Mouse (Mus musculus) layer of hippocampus, adult 2 months (tissue): Measurements from ENCODE around the gene Mmp28. TPM values are rescaled to one million over a fixed set of nuclear protein-coding genes. Genes with fewer than 3 reads are reported as not detected.

Source experiments
- DNase-seq, 2 experiments: peaks; one replicate each; pipeline ENCODE4 v3.0.0; 2022; ENCODE audit warnings: low spot score in 2 of 2
- H3K27ac ChIP-seq: fragments of 200-600 bp; 2 replicates; pipeline ENCODE4 v1.8.1; 2022
- H3K4me3 ChIP-seq: fragments of 200-600 bp; 2 replicates; pipeline ENCODE4 v1.8.1; 2022; ENCODE audit warnings: mild to moderate bottlenecking
- CTCF ChIP-seq: fragments of 200-600 bp; conservative IDR thresholded peaks from 2 replicates; pipeline ENCODE4 v1.8.1; 2022; ENCODE audit warnings: antibody characterized with exemption, mild to moderate bottlenecking, moderate library complexity
- total RNA-seq, 2 experiments: library from RNA; stranded (reverse); gene quantifications; 2 replicates each; pipeline ENCODE4 v1.2.3; 2021

Gene Mmp28
- total RNA-seq, 2 experiments from 2014 or later = 3.0 to 3.3 TPM

DNA sequence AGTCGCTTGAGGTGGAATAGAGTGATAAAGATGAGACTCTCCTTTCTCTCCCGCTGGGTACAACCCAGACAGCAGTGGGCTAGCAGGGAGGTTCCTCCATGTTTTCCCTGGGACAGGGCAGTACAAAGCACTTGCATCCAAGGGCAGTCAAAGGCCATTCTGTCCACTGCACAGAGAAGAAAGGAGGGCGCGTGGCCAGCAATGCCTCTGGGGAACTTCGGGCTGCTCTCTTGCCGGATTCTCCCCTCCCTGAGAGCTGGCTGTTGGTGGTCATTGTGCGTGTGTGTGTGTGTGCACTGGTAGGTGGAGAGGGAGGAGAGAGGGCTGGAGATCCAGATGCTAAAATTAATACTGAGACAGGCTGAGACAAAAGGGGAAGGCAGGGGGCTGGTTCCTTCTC, 21.6 kb downstream of the Mmp28 start:
- peak overlapping the region; percentile 76 for H3K27ac ChIP-seq
- TF ChIP-seq CTCF = no peak
- no peak for DNase-seq
- peak overlapping the region; percentile 65; the same call in 1 of the 2 replicates for H3K4me3 ChIP-seq

DNA sequence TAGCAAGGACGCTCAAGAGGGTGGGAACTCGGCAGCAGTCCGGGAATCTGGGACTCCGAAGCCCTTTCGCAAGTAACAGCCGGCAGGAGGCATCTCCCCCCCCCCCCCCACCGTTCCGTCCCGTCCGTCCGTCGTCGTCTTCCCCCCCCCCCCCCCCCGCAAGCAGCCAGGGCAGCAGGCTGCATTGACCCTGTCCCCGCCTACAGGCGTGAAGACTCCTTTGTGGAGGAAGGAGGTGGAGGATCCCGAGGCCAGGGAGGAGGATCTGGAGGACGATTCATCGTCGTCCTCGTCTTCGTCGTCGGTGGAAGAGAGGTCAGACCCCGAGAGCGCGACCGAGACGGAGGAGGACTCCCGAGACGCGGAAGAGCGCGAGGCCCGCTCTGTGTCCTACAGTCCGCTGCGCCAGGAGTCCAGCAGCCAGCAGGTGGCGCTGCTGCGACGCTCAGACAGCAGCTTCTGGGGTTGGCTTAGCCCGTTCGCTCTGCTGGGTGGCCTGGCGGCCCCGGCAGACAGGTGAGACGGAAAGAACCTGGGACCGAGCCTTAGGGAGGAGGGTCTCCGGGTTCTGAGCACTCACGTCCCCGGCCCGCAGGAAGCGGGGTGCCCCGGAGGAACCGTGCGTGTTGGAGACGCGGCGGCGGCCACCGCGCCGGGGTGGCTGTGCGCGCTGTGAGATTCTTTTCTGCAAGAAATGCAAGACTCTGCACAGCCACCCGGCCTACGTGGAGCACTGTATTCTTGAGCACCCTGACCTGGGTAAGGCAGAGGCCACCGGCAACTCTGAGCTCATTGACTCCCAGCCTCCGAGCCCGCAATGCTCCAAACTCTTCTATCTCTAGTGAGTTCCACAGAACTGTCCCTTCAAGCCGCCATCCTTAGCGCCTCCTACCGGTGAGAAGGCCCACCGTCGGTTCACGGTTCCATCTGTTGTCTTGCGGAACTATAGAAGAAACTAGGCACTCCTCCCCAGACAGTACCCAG, 22.5 kb downstream of the Mmp28 start:
- TF ChIP-seq CTCF = peak; percentile 77
- Histone ChIP-seq H3K4me3 (peak overlapping the region; percentile 65), H3K27ac (peak overlapping the region; percentile 76)
- DNase-seq = peak; percentile 71 to 82

DNA sequence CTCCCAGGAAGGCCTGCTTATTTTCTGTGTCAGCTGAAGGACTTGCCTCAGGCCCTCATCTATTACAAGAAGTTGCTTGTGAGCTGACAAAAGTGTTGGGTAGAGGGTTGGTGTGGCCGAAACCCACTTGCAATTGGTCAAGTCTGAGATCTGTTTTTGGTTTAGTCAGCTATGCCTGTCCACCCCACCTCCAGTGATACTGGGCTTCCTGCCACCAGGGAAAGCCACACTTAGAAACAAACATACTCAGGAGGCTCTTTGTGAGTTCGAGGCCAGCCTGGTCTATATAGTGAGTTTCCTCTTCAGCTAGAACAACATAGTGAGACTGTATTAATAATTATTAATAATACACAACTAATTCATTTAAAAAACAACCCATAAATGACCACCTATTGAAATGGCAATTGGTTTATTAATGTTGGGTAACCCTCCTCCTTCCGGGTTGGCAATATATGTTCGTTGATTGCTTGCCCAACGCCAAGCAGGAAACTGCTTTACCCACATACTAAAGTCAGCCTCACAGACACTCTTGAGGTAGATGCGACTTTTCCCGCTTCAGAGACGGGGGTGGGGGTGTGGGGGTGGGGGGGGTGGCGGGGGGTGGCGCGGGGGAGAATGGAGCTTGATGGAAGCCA, 23.3 kb downstream of the Mmp28 start:
- Histone ChIP-seq H3K27ac (no peak overlapping the region), H3K4me3 (no peak overlapping the region)
- DNase-seq = no peak
- TF ChIP-seq CTCF = no peak

DNA sequence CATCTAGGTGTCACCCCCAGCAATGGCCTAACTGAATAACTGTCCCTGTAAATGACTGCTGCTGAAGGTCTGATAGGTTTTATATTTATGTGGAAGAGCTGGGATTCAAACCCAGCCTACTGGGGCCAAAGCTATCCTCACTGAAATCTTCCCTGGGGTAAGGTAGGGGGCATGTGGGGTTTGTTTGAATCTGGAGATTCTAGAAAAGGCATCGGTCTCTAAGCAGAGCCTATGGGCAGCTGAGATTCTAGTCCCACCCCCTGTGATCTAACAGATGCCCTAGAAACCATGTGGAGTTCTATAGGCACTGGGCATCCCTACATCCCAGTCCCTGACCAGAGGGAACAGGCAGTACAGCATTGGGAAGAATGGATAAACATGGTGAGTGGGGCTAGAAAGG, 25.5 kb downstream of the Mmp28 start, which contains the start of gene 1700020L24Rik:
Gene 1700020L24Rik, plus strand, starts transcription at position 301 of the 400 bp plus-strand sequence.
- no peak for DNase-seq
- Histone ChIP-seq H3K4me3 (no peak within 1 kb of the TSS), H3K27ac (no peak within 1 kb of the TSS)
- TF ChIP-seq CTCF = no peak

GRCm38 (mm10) chr11:83432533-83432932, 30.3 kb downstream of the Mmp28 start:
- no peak for DNase-seq
- Histone ChIP-seq H3K4me3 (no peak overlapping the region), H3K27ac (no peak overlapping the region)
- TF ChIP-seq CTCF = no peak

- no peak for TF ChIP-seq CTCF
- Histone ChIP-seq H3K27ac (no peak within 1 kb of the TSS), H3K4me3 (no peak within 1 kb of the TSS)
- DNase-seq = no peak
These were observed 33.5 kb downstream of the Mmp28 start, which contains the start of gene Gas2l2 for GRCm38 (mm10) chr11:83429355-83429754. TSS of gene Gas2l2 (minus strand) at chr11:83429455.

DNA sequence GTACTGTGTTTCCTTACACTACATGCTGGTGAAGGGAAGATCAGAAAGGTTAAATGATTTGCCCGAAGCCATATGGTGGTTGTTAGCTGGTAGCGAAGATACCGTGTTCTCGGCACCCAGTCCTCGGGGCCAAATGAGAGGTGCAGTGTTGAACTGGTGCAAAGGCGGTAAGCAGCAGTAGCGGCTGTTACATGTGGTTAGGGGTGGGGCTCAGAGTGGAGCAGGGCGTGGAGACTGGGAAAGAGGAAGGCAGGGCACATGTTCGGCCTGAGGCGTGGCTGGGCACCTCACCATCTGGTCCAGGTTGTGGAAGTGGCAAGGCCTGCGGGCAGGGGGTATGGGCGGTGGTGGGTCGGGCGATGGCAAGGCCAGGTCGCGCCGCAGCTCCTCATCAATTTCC, 35.9 kb downstream of the Mmp28 start:
- H3K4me3 ChIP-seq = peak overlapping the region; percentile 38
- DNase-seq = no peak
- TF ChIP-seq CTCF = no peak
- H3K27ac ChIP-seq = no peak overlapping the region

- Histone ChIP-seq H3K4me3 (no peak overlapping the region), H3K27ac (no peak overlapping the region)
- peak; percentile 98 for TF ChIP-seq CTCF
- DNase-seq = peak; percentile 58 to 85
These were observed 38.2 kb downstream of the Mmp28 start for GRCm38 (mm10) chr11:83424681-83425080.

DNA sequence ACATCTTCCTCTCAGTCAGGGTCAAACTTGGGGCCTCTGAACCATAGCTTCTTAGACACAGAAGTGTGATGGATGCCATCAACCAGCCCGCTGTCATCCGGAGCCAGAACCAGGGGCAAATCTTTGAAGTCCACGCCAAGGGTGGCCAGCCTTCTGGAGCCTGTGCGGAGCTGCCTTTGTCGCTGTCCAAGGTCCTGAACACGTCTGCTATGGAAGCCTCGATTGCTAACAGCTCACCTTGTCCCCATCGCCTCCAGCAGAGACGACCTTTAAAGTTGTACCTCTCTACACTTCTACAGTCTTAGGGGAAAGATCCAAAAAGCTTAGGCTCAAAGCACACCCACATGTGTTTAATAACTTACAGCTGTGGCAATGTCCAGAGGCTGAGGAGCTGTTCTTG, 41.6 kb downstream of the Mmp28 start:
- no peak for TF ChIP-seq CTCF
- Histone ChIP-seq H3K4me3 (no peak overlapping the region), H3K27ac (no peak overlapping the region)
- no peak for DNase-seq

- Histone ChIP-seq H3K27ac (no peak overlapping the region), H3K4me3 (no peak overlapping the region)
- TF ChIP-seq CTCF = peak; percentile 78
- DNase-seq = no peak
These were observed 42.5 kb downstream of the Mmp28 start for GRCm38 (mm10) chr11:83420338-83420737.

DNA sequence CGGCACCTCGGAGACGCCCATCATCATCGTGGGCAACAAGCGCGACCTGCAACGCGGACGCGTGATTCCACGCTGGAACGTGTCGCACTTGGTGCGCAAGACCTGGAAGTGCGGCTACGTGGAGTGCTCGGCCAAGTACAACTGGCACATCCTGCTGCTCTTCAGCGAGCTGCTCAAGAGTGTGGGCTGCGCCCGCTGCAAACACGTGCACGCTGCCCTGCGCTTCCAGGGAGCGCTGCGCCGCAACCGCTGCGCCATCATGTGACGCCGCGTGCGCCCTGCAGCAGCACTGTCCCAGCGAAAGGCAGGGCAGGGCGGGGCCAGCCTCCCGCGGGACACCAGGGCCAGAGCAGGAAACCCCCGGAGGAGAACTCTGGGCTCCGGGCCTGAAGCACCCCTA, 44.3 kb downstream of the Mmp28 start:
- peak in 1 of 2 experiments; percentile 44 for DNase-seq
- Histone ChIP-seq H3K4me3 (peak overlapping the region; percentile 2; the same call in 1 of the 2 replicates), H3K27ac (peak overlapping the region; percentile 76)
- TF ChIP-seq CTCF = peak; percentile 25

- Histone ChIP-seq H3K4me3 (no peak overlapping the region), H3K27ac (peak overlapping the region; percentile 76)
- peak; percentile 39 to 63 for DNase-seq
- no peak for TF ChIP-seq CTCF
These were observed 45.2 kb downstream of the Mmp28 start for GRCm38 (mm10) chr11:83417708-83418107.

DNA sequence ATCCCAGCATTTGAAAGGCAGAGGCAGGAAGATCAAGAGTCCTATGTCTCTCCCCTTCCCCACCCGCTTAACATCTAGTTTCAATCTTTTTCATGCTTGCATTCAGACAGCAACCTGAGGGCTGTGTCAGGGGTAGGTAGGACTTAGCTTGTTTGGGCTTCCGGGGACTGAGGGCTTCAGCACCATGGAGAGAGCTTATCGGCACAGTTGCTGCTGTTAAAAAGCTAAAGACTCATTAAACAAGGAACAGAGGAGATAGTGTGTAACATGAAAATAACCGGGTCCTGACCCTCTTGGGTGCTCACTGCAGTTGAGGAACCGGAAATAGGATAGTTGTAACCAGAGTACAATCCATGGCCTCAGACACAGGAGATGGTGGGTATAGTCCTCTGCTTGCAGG, 45.8 kb downstream of the Mmp28 start:
- peak overlapping the region; percentile 76 for H3K27ac ChIP-seq
- no peak for DNase-seq

GRCm38 (mm10) chr11:83410510-83410909, 52.4 kb downstream of the Mmp28 start:
- DNase-seq = no peak
- TF ChIP-seq CTCF = no peak
- peak overlapping the region; percentile 95 for H3K27ac ChIP-seq
- H3K4me3 ChIP-seq = peak overlapping the region; percentile 78

More for the DNA sequence above, 45.8 kb downstream of the Mmp28 start:
- TF ChIP-seq CTCF = no peak
- no peak overlapping the region for H3K4me3 ChIP-seq
